Mouse (Mus musculus): ENCODE results near the gene Cux2.

DNA sequence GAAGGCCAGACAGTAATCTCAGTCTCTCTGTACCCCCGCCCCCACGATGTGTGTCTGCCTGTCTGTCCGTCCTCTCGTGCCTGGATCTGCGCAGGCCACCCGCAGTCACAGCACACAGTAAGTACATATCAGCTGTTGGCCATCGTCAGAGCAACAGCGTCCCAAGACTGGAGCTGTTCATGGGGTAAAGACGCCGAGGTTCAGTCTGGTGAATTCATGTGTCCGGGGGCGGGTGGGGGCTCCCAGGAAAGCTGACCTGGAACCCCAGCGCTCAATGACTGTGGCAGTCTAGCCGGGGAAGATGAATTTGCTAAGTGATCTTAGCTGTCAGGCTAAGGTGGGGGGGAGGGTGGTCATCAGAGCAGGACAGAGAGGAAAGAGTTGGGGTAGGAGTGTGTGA, 43.8 kb upstream of the Cux2 start:
- TF ChIP-seq GATA1 (IDR thresholded peaks at IDR 0.05; ENCODE audit: borderline replicate concordance, low read length) (no peak), FLI1 (IDR thresholded peaks at IDR 0.05; ENCODE audit: low read length) (no peak)
